In genomic region chr4:100777376-100778041, GRCm38 (mm10) we compare ENCODE assay signal across 8 mouse cellular contexts. TPM values are rescaled to one million over a fixed set of nuclear protein-coding genes. Genes with fewer than 3 reads are reported as not detected.
DNase-seq lines count a peak whose midpoint lies in the region; ATAC-seq and TF ChIP-seq lines count a peak whose summit lies in the region.

No protein-coding gene starts in this region.

- peak overlapping the region; percentile 88 for H3K27ac ChIP-seq in hindbrain, postnatal 0 days
- peak overlapping the region; percentile 25; the same call in 1 of the 2 replicates for H3K27ac ChIP-seq in liver, embryonic 12.5 days
- H3K27ac ChIP-seq in neural tube, embryonic 12.5 days, result peak overlapping the region; percentile 90

- intact Hi-C loops in gastrocnemius, postnatal 36 days (cut with DNase I), result no loop called here

- H3K36me3 ChIP-seq in hindbrain, postnatal 0 days (ENCODE audit: insufficient read depth, low read length), result no peaks in the 10 kb centered on the region
- no peaks in the 10 kb centered on the region for H3K36me3 ChIP-seq in liver, embryonic 12.5 days
- no peaks in the 10 kb centered on the region for H3K36me3 ChIP-seq in neural tube, embryonic 12.5 days

- H3K27me3 ChIP-seq in hindbrain, postnatal 0 days (ENCODE audit: insufficient read depth, low read length), result no peaks in the 10 kb centered on the region
- peaks cover 78% of the 10 kb centered on the region for H3K27me3 ChIP-seq in liver, embryonic 12.5 days (replicated peaks)
- H3K27me3 ChIP-seq in neural tube, embryonic 12.5 days (replicated peaks), result no peaks in the 10 kb centered on the region

- ATAC-seq in hindbrain, postnatal 0 days, result peak; percentile 48; the same call in 1 of the 2 replicates
- ATAC-seq in liver, embryonic 12.5 days, result no peak
- ATAC-seq in neural tube, embryonic 12.5 days (ENCODE audit: low FRiP score, low read depth), result peak; percentile 49

- no peak for TF ChIP-seq CTCF in brain, embryonic 14.5 days (IDR thresholded peaks at IDR 0.05; ENCODE audit: borderline replicate concordance, extremely low read depth, insufficient read depth, insufficient read length)
- TF ChIP-seq CTCF in hindbrain, postnatal 0 days (IDR thresholded peaks at IDR 0.05; ENCODE audit: low read depth), result no peak

- TF ChIP-seq POLR2A in brain, embryonic 14.5 days (IDR thresholded peaks at IDR 0.05; ENCODE audit: borderline replicate concordance, extremely low read depth, insufficient read depth, insufficient read length, poor library complexity, severe bottlenecking), result 0 out of 2 replicates have a peak, but pooled peaks have one; percentile 19

- peaks cover 17% of the 10 kb centered on the region for H3K4me1 ChIP-seq in hindbrain, postnatal 0 days (ENCODE audit: insufficient read depth, low read length)
- no peaks in the 10 kb centered on the region for H3K4me1 ChIP-seq in liver, embryonic 12.5 days
- H3K4me1 ChIP-seq in neural tube, embryonic 12.5 days, result peaks cover 36% of the 10 kb centered on the region

- H3K9me3 ChIP-seq in hindbrain, postnatal 0 days (ENCODE audit: low read length), result no peaks in the 10 kb centered on the region
- H3K9me3 ChIP-seq in liver, embryonic 12.5 days (replicated peaks), result no peaks in the 10 kb centered on the region
- no peaks in the 10 kb centered on the region for H3K9me3 ChIP-seq in neural tube, embryonic 12.5 days

- H3K9ac ChIP-seq in hindbrain, postnatal 0 days (replicated peaks; ENCODE audit: low read length), result peak overlapping the region; percentile 82
- H3K9ac ChIP-seq in liver, embryonic 12.5 days, result peak overlapping the region; percentile 57
- H3K9ac ChIP-seq in neural tube, embryonic 12.5 days, result peak overlapping the region; percentile 96

- DNase-seq in cerebellum, postnatal 25 days, result peak; percentile 22 to 23
- no peak for DNase-seq in cerebellum, adult 9-11 months
- peak; percentile 72 for DNase-seq in brain, embryonic 14.5 days (ENCODE audit: low read depth)
- DNase-seq in gastrocnemius, postnatal 36 days, result peak; percentile 9 to 49
- DNase-seq in hindbrain, postnatal 0 days (ENCODE audit: low spot score), result peak; percentile 62
- DNase-seq in urinary bladder, postnatal 36 days (ENCODE audit: low spot score in 2 of 2), result peak; percentile 12 to 23

- H3K4me2 ChIP-seq in hindbrain, postnatal 0 days (ENCODE audit: low read depth, low read length), result peak overlapping the region; percentile 90
- peak overlapping the region; percentile 69 for H3K4me2 ChIP-seq in liver, embryonic 12.5 days
- H3K4me2 ChIP-seq in neural tube, embryonic 12.5 days (replicated peaks), result peak overlapping the region; percentile 70

- H3K4me3 ChIP-seq in hindbrain, postnatal 0 days (ENCODE audit: low read length), result peak overlapping the region; percentile 90
- H3K4me3 ChIP-seq in liver, embryonic 12.5 days, result peak overlapping the region; percentile 56
- peak overlapping the region; percentile 96 for H3K4me3 ChIP-seq in neural tube, embryonic 12.5 days

- 1% methylated on average over 42 of the region's 42 CpGs for WGBS in hindbrain, postnatal 0 days
- 2% methylated on average over 42 of the region's 42 CpGs for WGBS in liver, embryonic 12.5 days (ENCODE audit: insufficient replicate concordance)
- WGBS in neural tube, embryonic 12.5 days, result under 1% methylated on average over 42 of the region's 42 CpGs

RNA-seq across cellular contexts. Expression of gene Cachd1, which starts 1.0 kb away (rescaled TPM):
- polyA plus RNA-seq in brain, embryonic 14.5 days (2012; rRNA removed), result 111 and 150 TPM in 2 replicates
- 1 to 10 TPM; 4.4 to 4.5 TPM for total RNA-seq in gastrocnemius, postnatal 36 days (2021)
- total RNA-seq in hindbrain, postnatal 0 days (2014; rRNA removed), result 30.3 and 30.9 TPM in 2 replicates
- polyA plus RNA-seq in hindbrain, postnatal 0 days (2015; fragmentation: Nextera tagmentation; extraction: Ambion mirVana), result 14.6 and 15.3 TPM in 2 replicates
- 6.1 and 7.4 TPM in 2 replicates for polyA plus RNA-seq in liver, embryonic 12.5 days (2016; fragmentation: Nextera tagmentation; extraction: Ambion mirVana)
- 26.0 and 30.2 TPM in 2 replicates for polyA plus RNA-seq in neural tube, embryonic 12.5 days (2016; fragmentation: Nextera tagmentation; extraction: Ambion mirVana)

Comparison
In these comparisons a context has a peak if more than half of its experiments do, and no peak if none do; other contexts are left out.
1. H3K27ac ChIP-seq: peak in every context shown above with its lines; median percentile 90 in neural tube, embryonic 12.5 days; 88 in hindbrain, postnatal 0 days; 25 in liver, embryonic 12.5 days.